Mouse (Mus musculus) WW6 (cell line): Measurements from ENCODE around the gene Bms1.

ENCODE experiments used
- DNase-seq: peaks from one replicate; pipeline ENCODE4 v3.0.0-alpha.2; 2013; ENCODE audit warnings: low read depth, low spot score

Bms1 gene

GRCm38 (mm10) chr6:118366196-118366595 lies 53.1 kb downstream of the Bms1 start:
- DNase-seq, result no peak

GRCm38 (mm10) chr6:118365781-118366180 lies 53.5 kb downstream of the Bms1 start:
- no peak for DNase-seq

- no peak for DNase-seq
These were observed 68.9 kb downstream of the Bms1 start for GRCm38 (mm10) chr6:118350342-118350741.

GRCm38 (mm10) chr6:118348186-118348585 lies 71.1 kb downstream of the Bms1 start:
- DNase-seq, result no peak

- DNase-seq, result no peak
These were observed 72.0 kb downstream of the Bms1 start for GRCm38 (mm10) chr6:118347291-118347690.

- no peak for DNase-seq
These were observed 77.3 kb downstream of the Bms1 start for GRCm38 (mm10) chr6:118341861-118342485.

- no peak for DNase-seq
These were observed 81.6 kb downstream of the Bms1 start for GRCm38 (mm10) chr6:118337660-118338059.

- no peak for DNase-seq
These were observed 82.5 kb downstream of the Bms1 start for GRCm38 (mm10) chr6:118336541-118337480.

- no peak for DNase-seq
These were observed 83.3 kb downstream of the Bms1 start for GRCm38 (mm10) chr6:118335934-118336450.

- DNase-seq, result no peak
These were observed 85.4 kb downstream of the Bms1 start for GRCm38 (mm10) chr6:118333861-118334260.
